Mouse (Mus musculus) heart, adult 2 months (tissue): ENCODE data around the gene Mcrs1.

Experiments used
- CTCF ChIP-seq: fragments of 200-600 bp; IDR thresholded peaks from 2 replicates; pipeline ENCODE4 v1.8.1; 2022; ENCODE audit warnings: antibody characterized with exemption, mild to moderate bottlenecking, moderate library complexity
- EP300 ChIP-seq: fragments of 200-500 bp; IDR thresholded peaks from 2 replicates; pipeline ENCODE4 v1.6.1; 2011; ENCODE audit warnings: low read depth, low read length, control low read depth; ENCODE audit not compliant: insufficient read depth

DNA sequence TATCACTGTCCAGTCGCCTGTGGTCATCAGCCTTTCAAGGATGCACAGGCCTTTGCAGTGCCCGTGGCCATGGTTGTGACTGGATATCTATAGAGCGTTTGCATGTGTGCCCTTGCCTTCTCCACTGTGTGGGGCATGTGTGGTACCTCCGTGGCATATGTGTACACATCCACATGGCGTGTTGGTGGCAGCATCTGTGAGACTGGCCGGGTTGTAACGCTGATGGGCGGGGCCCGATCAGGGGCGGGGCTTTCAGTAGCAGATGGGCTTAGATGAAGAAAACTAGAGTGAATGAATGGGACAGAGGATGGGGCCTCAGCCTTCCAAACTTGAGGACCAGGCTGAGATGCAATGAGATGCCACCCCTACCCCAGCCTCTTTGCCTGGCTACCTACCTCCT is 19.8 kb downstream of the Mcrs1 start:
- TF ChIP-seq EP300 = no peak
- TF ChIP-seq CTCF = no peak
